Mouse (Mus musculus): ENCODE results near the gene Slc7a15. TPM values are rescaled to one million over a fixed set of nuclear protein-coding genes. Genes with fewer than 3 reads are reported as not detected.

The Slc7a15 gene
- polyA plus RNA-seq, 1 experiment from 2014 or later, result not detected

DNA sequence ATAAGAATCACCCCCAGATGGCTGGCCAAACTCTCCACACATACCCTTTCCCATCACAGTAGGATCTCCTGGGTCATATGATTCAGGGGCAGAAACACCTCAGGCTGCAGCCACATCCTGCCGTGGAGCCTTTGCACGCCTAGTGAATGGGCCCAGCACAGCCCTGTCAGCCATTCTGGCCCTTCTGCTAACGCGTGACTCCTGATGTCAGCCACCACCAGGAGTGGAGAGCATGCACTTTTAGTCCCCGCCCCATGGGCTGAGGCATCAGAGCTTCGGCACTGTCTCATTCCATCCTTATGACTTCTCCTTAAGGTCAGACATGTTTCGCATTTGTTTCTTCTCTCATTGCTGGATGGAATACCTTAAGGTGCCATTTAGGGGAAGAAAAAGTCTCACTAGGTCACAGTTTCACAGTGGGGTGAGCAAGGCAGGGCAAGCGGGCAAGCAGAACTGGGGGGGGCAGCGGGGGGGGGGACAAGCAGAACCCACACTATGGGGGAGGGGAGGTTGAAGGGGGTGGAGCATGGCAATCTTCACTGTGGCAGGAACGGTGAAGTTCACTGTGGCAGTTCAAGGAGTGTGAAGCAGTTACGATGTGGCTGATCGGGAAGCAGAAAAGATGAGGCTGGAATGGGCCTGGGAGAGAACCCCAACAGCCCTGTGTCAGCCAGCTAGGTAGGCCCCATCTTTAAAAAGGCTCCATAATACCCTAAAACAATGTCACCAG lies 79.3 kb downstream of the Slc7a15 start:
- H3K36me3 ChIP-seq (ENCODE audit: insufficient read depth, low read length), result no peaks in the 10 kb centered on the region
- no peaks in the 10 kb centered on the region for H3K9me3 ChIP-seq (ENCODE audit: low read length)
- no peak overlapping the region for H3K4me2 ChIP-seq (replicated peaks; ENCODE audit: low read depth, low read length)
- no peak overlapping the region for H3K4me3 ChIP-seq (ENCODE audit: low read length)
- H3K27me3 ChIP-seq (ENCODE audit: insufficient read depth, low read length), result no peaks in the 10 kb centered on the region
- 58% methylated on average over 12 of the region's 12 CpGs for WGBS
- H3K4me1 ChIP-seq (ENCODE audit: insufficient read depth, low read length), result peaks cover 15% of the 10 kb centered on the region
- H3K27ac ChIP-seq (ENCODE audit: low read length), result no peak overlapping the region
- H3K9ac ChIP-seq (replicated peaks; ENCODE audit: low read length), result no peak overlapping the region
- no peak for ATAC-seq (ENCODE audit: low FRiP score, low TSS enrichment)

DNA sequence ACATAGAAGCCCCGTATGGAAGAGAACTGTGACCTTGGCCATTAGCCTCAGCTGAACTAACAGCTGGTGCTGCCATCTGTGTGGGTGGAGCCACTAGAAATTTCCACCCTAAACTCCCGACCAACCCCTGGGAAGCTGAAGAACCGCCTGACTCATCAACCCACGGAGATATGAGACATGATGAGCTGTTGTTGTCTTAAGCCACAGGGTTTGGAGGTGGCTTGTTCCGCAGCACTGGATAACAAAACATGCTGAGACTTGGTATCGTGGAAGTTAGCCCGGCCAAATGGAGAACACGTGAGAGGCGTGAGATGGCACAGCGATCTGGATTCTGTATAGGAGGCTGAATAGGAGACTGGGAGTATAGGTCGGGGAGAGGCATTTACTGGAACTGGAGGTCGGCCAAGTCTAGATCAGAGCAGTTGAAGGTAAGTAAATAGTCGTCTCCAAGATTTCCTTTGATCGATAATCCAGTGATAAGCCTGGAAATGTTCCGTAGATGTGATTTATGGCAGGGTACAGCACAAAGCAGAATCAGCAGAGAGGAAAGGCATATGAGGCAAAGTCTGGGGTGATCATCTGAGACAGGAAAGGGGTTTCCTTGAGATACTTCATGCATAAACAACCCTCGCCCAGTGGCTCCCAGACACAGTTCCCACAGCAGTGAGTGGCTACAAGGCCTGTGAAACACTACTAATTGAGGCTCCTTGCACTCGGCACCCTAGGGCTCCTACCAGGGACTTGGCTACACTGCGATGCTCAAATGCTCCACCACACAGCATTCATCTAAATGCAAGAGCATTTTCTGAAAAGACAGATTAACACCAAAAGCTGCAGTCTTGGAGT lies 87.6 kb downstream of the Slc7a15 start:
- whole genome bisulfite sequencing, result 33% methylated on average over 18 of the region's 18 CpGs
- no peak overlapping the region for H3K4me3 ChIP-seq (ENCODE audit: low read length)
- peak overlapping the region; percentile 26 for H3K4me2 ChIP-seq (replicated peaks; ENCODE audit: low read depth, low read length)
- H3K27me3 ChIP-seq (ENCODE audit: insufficient read depth, low read length), result no peaks in the 10 kb centered on the region
- no peak overlapping the region for H3K9ac ChIP-seq (replicated peaks; ENCODE audit: low read length)
- no peaks in the 10 kb centered on the region for H3K9me3 ChIP-seq (ENCODE audit: low read length)
- ATAC-seq (ENCODE audit: low FRiP score, low TSS enrichment), result peak; percentile 84
- no peaks in the 10 kb centered on the region for H3K36me3 ChIP-seq (ENCODE audit: insufficient read depth, low read length)
- H3K27ac ChIP-seq (ENCODE audit: low read length), result no peak overlapping the region
- peaks cover 14% of the 10 kb centered on the region for H3K4me1 ChIP-seq (ENCODE audit: insufficient read depth, low read length)

DNA sequence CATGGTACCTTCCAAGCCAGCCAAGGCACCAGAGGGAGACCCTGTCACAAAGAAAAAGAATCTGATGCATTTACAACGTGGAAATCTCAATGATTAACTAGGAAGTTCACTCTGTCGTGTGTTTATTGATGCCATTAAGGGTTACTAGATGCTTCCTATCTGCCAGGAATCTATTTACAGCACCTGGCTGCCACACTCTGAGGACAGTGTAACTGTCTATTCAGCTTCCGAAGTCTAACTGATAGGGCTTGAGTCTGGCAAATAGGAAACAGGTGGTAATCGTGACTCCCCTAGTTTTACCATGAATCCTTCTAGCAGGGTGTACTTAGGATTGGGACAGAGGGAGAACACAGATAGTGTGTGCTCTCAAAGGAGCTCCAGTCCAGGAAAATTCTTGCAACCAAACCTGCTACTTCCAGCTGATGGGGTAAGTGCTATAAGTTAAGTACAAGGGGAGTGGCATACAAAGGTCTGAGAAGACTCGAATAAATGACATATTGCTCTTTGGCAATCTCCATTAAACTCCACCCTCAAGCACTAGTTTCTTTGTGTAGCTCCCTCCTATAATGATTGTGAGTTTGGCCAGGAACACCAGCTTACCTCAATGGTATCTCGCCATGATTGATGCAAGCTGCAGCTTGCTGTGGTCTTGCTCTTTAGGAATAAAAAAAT lies 88.4 kb downstream of the Slc7a15 start:
- no peak overlapping the region for H3K27ac ChIP-seq (ENCODE audit: low read length)
- H3K4me3 ChIP-seq (ENCODE audit: low read length), result no peak overlapping the region
- no peaks in the 10 kb centered on the region for H3K9me3 ChIP-seq (ENCODE audit: low read length)
- no peak for ATAC-seq (ENCODE audit: low FRiP score, low TSS enrichment)
- peaks cover 14% of the 10 kb centered on the region for H3K4me1 ChIP-seq (ENCODE audit: insufficient read depth, low read length)
- H3K27me3 ChIP-seq (ENCODE audit: insufficient read depth, low read length), result no peaks in the 10 kb centered on the region
- H3K9ac ChIP-seq (replicated peaks; ENCODE audit: low read length), result no peak overlapping the region
- WGBS, result 54% methylated on average over 6 of the region's 6 CpGs
- H3K36me3 ChIP-seq (ENCODE audit: insufficient read depth, low read length), result no peaks in the 10 kb centered on the region
- no peak overlapping the region for H3K4me2 ChIP-seq (replicated peaks; ENCODE audit: low read depth, low read length)

DNA sequence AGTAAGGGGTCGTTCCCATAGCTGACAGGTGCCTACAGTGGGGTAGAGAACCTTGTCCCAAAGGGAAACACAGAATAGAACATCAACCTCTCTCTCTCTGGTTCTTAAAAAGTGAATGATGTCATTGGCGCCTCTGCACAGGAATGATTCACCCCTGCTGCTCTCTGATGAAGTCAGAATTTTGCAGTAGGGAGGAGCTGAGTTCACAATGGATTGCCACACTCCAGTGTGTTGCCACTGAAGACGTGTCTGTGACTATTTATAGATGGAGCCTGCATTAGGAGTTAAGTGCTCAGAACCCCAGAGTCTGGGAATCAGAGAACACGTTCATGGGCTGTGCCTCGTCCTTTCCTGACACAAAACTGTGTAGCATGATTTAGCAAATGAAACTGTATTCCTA lies 89.2 kb downstream of the Slc7a15 start:
- Histone ChIP-seq H3K36me3 (ENCODE audit: insufficient read depth, low read length) (no peaks in the 10 kb centered on the region), H3K4me1 (ENCODE audit: insufficient read depth, low read length) (peaks cover 14% of the 10 kb centered on the region), H3K4me3 (ENCODE audit: low read length) (no peak overlapping the region), H3K9ac (replicated peaks; ENCODE audit: low read length) (no peak overlapping the region), H3K4me2 (replicated peaks; ENCODE audit: low read depth, low read length) (no peak overlapping the region), H3K27ac (ENCODE audit: low read length) (no peak overlapping the region), H3K9me3 (ENCODE audit: low read length) (no peaks in the 10 kb centered on the region), H3K27me3 (ENCODE audit: insufficient read depth, low read length) (no peaks in the 10 kb centered on the region)
- WGBS, result 62% methylated on average over 5 of the region's 5 CpGs
- ATAC-seq (ENCODE audit: low FRiP score, low TSS enrichment), result no peak

DNA sequence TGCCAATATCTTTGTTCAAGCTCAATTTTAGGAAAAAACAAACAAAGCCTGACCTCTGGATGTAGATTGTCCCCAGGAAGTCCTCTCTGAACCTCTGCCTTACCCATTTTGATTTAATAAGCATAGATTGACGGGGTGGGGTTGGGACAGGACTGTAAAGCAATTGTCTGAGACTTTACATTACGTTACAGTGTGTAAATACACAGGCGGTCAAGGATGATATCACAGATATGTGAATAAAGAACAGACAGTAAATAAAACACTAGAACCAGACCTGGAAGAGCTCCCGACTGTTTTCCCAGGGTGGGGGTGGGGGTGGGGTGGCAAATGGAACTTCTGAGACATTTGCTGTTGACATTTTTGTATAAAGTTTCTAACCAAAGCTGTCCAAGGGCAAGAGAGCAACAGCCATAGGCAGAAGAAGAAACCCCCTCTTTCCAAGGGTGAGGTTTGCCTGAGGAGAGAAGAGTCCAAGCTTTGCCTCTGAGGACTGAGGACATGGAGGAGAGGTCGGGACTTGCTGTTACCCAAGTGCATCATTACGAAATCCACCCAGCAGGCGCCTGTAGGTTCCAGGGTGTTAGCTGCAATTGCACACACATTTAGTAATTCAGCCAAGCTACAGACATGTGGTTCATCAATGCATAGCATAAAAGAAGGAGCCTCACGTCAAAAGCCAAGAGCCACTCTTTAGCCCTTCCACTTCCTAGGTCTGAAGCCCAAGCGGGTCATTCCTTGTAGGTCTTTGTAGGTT lies 91.7 kb downstream of the Slc7a15 start:
- 63% methylated on average over 9 of the region's 9 CpGs for WGBS
- H3K9ac ChIP-seq (replicated peaks; ENCODE audit: low read length), result no peak overlapping the region

DNA sequence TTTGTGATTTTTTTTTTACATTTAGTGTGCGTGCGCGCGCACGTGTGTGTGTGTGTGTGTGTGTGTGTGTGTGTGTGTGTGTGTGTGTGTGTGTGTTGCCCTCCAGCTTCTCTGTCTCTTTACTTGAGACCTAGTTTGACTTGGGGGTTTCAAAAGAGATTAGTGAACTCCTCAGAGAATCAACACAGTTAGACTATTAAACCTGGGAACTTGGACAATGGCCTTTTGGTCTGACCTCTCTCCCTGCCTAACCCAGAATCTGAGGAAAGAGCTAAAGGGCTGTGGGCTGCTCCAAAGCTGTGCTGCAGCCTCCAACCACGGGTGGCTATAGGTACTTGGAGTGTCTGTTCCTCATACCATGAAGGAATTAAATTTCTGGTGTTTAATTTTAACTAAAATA lies 94.7 kb downstream of the Slc7a15 start:
- no peak overlapping the region for H3K9ac ChIP-seq (replicated peaks; ENCODE audit: low read length)
- WGBS, result 86% methylated on average over 6 of the region's 6 CpGs
- no peaks in the 10 kb centered on the region for H3K27me3 ChIP-seq (ENCODE audit: insufficient read depth, low read length)
- H3K36me3 ChIP-seq (ENCODE audit: insufficient read depth, low read length), result no peaks in the 10 kb centered on the region
- H3K4me3 ChIP-seq (ENCODE audit: low read length), result no peak overlapping the region
- ATAC-seq (ENCODE audit: low FRiP score, low TSS enrichment), result no peak
- no peak overlapping the region for H3K4me2 ChIP-seq (replicated peaks; ENCODE audit: low read depth, low read length)
- peaks cover 15% of the 10 kb centered on the region for H3K4me1 ChIP-seq (ENCODE audit: insufficient read depth, low read length)
- no peak overlapping the region for H3K27ac ChIP-seq (ENCODE audit: low read length)
- no peaks in the 10 kb centered on the region for H3K9me3 ChIP-seq (ENCODE audit: low read length)

More for the DNA sequence above, 91.7 kb downstream of the Slc7a15 start:
- Histone ChIP-seq H3K36me3 (ENCODE audit: insufficient read depth, low read length) (no peaks in the 10 kb centered on the region), H3K9me3 (ENCODE audit: low read length) (no peaks in the 10 kb centered on the region), H3K4me3 (ENCODE audit: low read length) (no peak overlapping the region), H3K4me1 (ENCODE audit: insufficient read depth, low read length) (peaks cover 14% of the 10 kb centered on the region), H3K4me2 (replicated peaks; ENCODE audit: low read depth, low read length) (no peak overlapping the region), H3K27ac (ENCODE audit: low read length) (no peak overlapping the region), H3K27me3 (ENCODE audit: insufficient read depth, low read length) (no peaks in the 10 kb centered on the region)
- no peak for ATAC-seq (ENCODE audit: low FRiP score, low TSS enrichment)

DNA sequence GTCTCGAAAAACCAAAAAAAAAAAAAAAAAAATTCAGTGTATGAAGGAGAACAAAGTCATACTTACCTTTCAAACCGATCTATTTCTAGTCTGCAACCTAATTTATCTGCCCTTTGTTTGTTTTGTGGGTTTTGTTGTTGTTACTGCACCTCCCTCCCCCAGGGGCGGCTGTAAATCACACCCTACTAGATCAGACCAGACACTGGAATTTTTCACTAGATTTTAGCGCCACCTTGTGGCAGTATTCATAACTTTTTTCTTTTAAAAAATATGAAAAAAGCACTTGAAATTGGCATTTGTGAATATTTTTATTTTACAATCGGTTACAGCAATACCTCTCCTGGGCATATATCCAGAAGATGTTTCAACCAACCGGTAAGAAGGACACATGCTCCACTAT lies 96.3 kb downstream of the Slc7a15 start:
- Histone ChIP-seq H3K9me3 (ENCODE audit: low read length) (no peaks in the 10 kb centered on the region), H3K27me3 (ENCODE audit: insufficient read depth, low read length) (no peaks in the 10 kb centered on the region), H3K4me2 (replicated peaks; ENCODE audit: low read depth, low read length) (no peak overlapping the region), H3K27ac (ENCODE audit: low read length) (no peak overlapping the region), H3K9ac (replicated peaks; ENCODE audit: low read length) (no peak overlapping the region), H3K36me3 (ENCODE audit: insufficient read depth, low read length) (no peaks in the 10 kb centered on the region), H3K4me1 (ENCODE audit: insufficient read depth, low read length) (peaks cover 23% of the 10 kb centered on the region), H3K4me3 (ENCODE audit: low read length) (no peak overlapping the region)
- ATAC-seq (ENCODE audit: low FRiP score, low TSS enrichment), result no peak
- WGBS, result 11% methylated on average over 6 of the region's 6 CpGs

DNA sequence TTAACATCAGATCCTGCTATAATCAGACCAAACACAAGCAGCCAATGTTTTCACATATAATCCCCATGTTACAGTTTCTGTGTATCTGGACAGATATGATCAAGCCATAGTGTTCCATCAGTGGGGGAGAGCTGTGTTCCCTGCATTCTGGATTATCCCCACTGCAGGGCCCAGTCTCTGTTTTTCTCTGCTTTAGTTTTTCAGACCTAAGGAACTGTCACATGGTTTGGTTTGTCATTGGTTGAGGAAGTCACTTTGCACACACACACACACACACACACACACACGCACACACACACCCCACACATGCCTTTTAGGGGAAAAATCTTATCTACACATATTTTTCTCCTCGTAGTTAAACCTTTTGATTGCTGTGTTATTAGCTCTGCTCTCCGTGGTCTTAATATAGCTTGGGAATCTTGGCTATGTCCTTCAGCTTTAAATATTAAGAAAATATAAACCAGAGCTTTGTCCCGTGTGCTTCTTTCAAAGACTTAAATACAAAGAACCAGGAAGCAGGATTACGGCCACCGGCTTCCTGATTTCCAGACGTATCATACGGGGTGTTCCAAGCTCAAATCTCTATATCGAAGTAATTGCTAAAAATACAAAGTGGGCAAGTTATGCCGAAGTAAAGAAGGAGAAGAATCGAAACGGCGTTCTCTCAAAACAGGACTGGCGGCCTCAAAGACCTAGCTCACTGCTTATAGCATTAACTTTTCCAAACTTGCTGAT lies 97.1 kb downstream of the Slc7a15 start:
- Histone ChIP-seq H3K27ac (ENCODE audit: low read length) (peak overlapping the region; percentile 29; the same call in 1 of the 2 replicates), H3K4me2 (replicated peaks; ENCODE audit: low read depth, low read length) (no peak overlapping the region), H3K27me3 (ENCODE audit: insufficient read depth, low read length) (no peaks in the 10 kb centered on the region), H3K4me3 (ENCODE audit: low read length) (no peak overlapping the region), H3K9me3 (ENCODE audit: low read length) (no peaks in the 10 kb centered on the region), H3K4me1 (ENCODE audit: insufficient read depth, low read length) (peaks cover 30% of the 10 kb centered on the region), H3K36me3 (ENCODE audit: insufficient read depth, low read length) (no peaks in the 10 kb centered on the region), H3K9ac (replicated peaks; ENCODE audit: low read length) (no peak overlapping the region; the same call in 1 of the 2 replicates)
- WGBS, result 75% methylated on average over 14 of the region's 14 CpGs
- ATAC-seq (ENCODE audit: low FRiP score, low TSS enrichment), result no peak
